Mouse (Mus musculus): Measurements from ENCODE around the gene Rbm12. TPM values are rescaled to one million over a fixed set of nuclear protein-coding genes. Genes with fewer than 3 reads are reported as not detected.
"Not testable (repeated sequence)": the region's sequence is repeated elsewhere in the genome, so short reads cannot be mapped to it uniquely, and the experiment has no call there.

Gene Rbm12
- polyA plus RNA-seq, 1 experiment from 2014 or later = 16.5 TPM

- WGBS = 81% methylated on average over 6 of the region's 6 CpGs
- Histone ChIP-seq H3K27ac (ENCODE audit: low read length) (no peak overlapping the region), H3K36me3 (ENCODE audit: control insufficient read depth, insufficient read depth, low read length) (peaks cover 9% of the 10 kb centered on the region), H3K9ac (ENCODE audit: low read depth, low read length) (no peak overlapping the region), H3K4me2 (ENCODE audit: low read depth, low read length) (no peak overlapping the region), H3K27me3 (replicated peaks; ENCODE audit: control insufficient read depth, insufficient read depth, low read length) (no peaks in the 10 kb centered on the region), H3K9me3 (ENCODE audit: control insufficient read depth, low read length) (no peaks in the 10 kb centered on the region), H3K4me1 (ENCODE audit: control insufficient read depth, insufficient read depth, low read length) (no peaks in the 10 kb centered on the region), H3K4me3 (ENCODE audit: low read length) (no peak overlapping the region)
- no peak for ATAC-seq
These were observed 23.9 kb upstream of the Rbm12 start for GRCm38 (mm10) chr2:156135695-156136094.

- no peak for ATAC-seq
- H3K27me3 ChIP-seq (replicated peaks; ENCODE audit: control insufficient read depth, insufficient read depth, low read length) = no peaks in the 10 kb centered on the region
- no peak overlapping the region for H3K4me3 ChIP-seq (ENCODE audit: low read length)
- 84% methylated on average over 5 of the region's 5 CpGs for WGBS
- H3K4me1 ChIP-seq (ENCODE audit: control insufficient read depth, insufficient read depth, low read length) = no peaks in the 10 kb centered on the region
- no peak overlapping the region for H3K9ac ChIP-seq (ENCODE audit: low read depth, low read length)
- H3K9me3 ChIP-seq (ENCODE audit: control insufficient read depth, low read length) = no peaks in the 10 kb centered on the region
- H3K27ac ChIP-seq (ENCODE audit: low read length) = no peak overlapping the region
- no peak overlapping the region for H3K4me2 ChIP-seq (ENCODE audit: low read depth, low read length)
- H3K36me3 ChIP-seq (ENCODE audit: control insufficient read depth, insufficient read depth, low read length) = peaks cover 5% of the 10 kb centered on the region; the same call in 1 of the 2 replicates
These were observed 22.4 kb upstream of the Rbm12 start for GRCm38 (mm10) chr2:156134161-156134560.

- WGBS = 91% methylated on average over 5 of the region's 5 CpGs
- no peak within 1 kb of the TSS for H3K9ac ChIP-seq (ENCODE audit: low read depth, low read length)
- H3K4me3 ChIP-seq (ENCODE audit: low read length) = no peak within 1 kb of the TSS
- no peaks in the 10 kb centered on the region for H3K27me3 ChIP-seq (replicated peaks; ENCODE audit: control insufficient read depth, insufficient read depth, low read length)
- H3K9me3 ChIP-seq (ENCODE audit: control insufficient read depth, low read length) = no peaks in the 10 kb centered on the region
- no peak for ATAC-seq
- peaks cover 13% of the 10 kb centered on the region for H3K36me3 ChIP-seq (ENCODE audit: control insufficient read depth, insufficient read depth, low read length)
- H3K4me2 ChIP-seq (ENCODE audit: low read depth, low read length) = no peak within 1 kb of the TSS
- H3K4me1 ChIP-seq (ENCODE audit: control insufficient read depth, insufficient read depth, low read length) = no peaks in the 10 kb centered on the region
- no peak within 1 kb of the TSS for H3K27ac ChIP-seq (ENCODE audit: low read length)
These were observed 15.2 kb upstream of the Rbm12 start, which contains the start of gene Gm28036 for GRCm38 (mm10) chr2:156126992-156127391. Gm28036 (minus strand) TSS chr2:156127092.

GRCm38 (mm10) chr2:156123731-156124130, 12.0 kb upstream of the Rbm12 start:
- H3K27ac ChIP-seq (ENCODE audit: low read length) = no peak overlapping the region
- no peaks in the 10 kb centered on the region for H3K27me3 ChIP-seq (replicated peaks; ENCODE audit: control insufficient read depth, insufficient read depth, low read length)
- no peak overlapping the region for H3K9ac ChIP-seq (ENCODE audit: low read depth, low read length)
- H3K9me3 ChIP-seq (ENCODE audit: control insufficient read depth, low read length) = no peaks in the 10 kb centered on the region
- H3K4me3 ChIP-seq (ENCODE audit: low read length) = no peak overlapping the region
- WGBS = 88% methylated on average over 5 of the region's 5 CpGs
- no peaks in the 10 kb centered on the region for H3K4me1 ChIP-seq (ENCODE audit: control insufficient read depth, insufficient read depth, low read length)
- H3K36me3 ChIP-seq (ENCODE audit: control insufficient read depth, insufficient read depth, low read length) = peaks cover 13% of the 10 kb centered on the region
- ATAC-seq = no peak
- no peak overlapping the region for H3K4me2 ChIP-seq (ENCODE audit: low read depth, low read length)

- no peak for ATAC-seq
- no peak overlapping the region for H3K9ac ChIP-seq (ENCODE audit: low read depth, low read length)
- no peaks in the 10 kb centered on the region for H3K27me3 ChIP-seq (replicated peaks; ENCODE audit: control insufficient read depth, insufficient read depth, low read length)
- no peaks in the 10 kb centered on the region for H3K4me1 ChIP-seq (ENCODE audit: control insufficient read depth, insufficient read depth, low read length)
- H3K4me2 ChIP-seq (ENCODE audit: low read depth, low read length) = no peak overlapping the region
- H3K27ac ChIP-seq (ENCODE audit: low read length) = no peak overlapping the region
- H3K4me3 ChIP-seq (ENCODE audit: low read length) = no peak overlapping the region
- peaks cover 5% of the 10 kb centered on the region; the same call in 1 of the 2 replicates for H3K36me3 ChIP-seq (ENCODE audit: control insufficient read depth, insufficient read depth, low read length)
- H3K9me3 ChIP-seq (ENCODE audit: control insufficient read depth, low read length) = no peaks in the 10 kb centered on the region
These were observed 7.8 kb upstream of the Rbm12 start for GRCm38 (mm10) chr2:156119566-156119965.

GRCm38 (mm10) chr2:156112080-156112423, 274 bp upstream of the Rbm12 start:
- not testable (repeated sequence) for H3K27me3 ChIP-seq (replicated peaks; ENCODE audit: control insufficient read depth, insufficient read depth, low read length); ATAC-seq; H3K9me3 ChIP-seq (ENCODE audit: control insufficient read depth, low read length); H3K36me3 ChIP-seq (ENCODE audit: control insufficient read depth, insufficient read depth, low read length); H3K4me1 ChIP-seq (ENCODE audit: control insufficient read depth, insufficient read depth, low read length)
- Histone ChIP-seq H3K27ac (ENCODE audit: low read length) (peak overlapping the region; percentile 73), H3K9ac (ENCODE audit: low read depth, low read length) (peak overlapping the region; percentile 98), H3K4me3 (ENCODE audit: low read length) (peak overlapping the region; percentile 81), H3K4me2 (ENCODE audit: low read depth, low read length) (peak overlapping the region; percentile 58)
- 19% methylated on average over 5 of the region's 5 CpGs for WGBS

- H3K36me3 ChIP-seq (ENCODE audit: control insufficient read depth, insufficient read depth, low read length) = 0 out of 2 replicates have a peak, but pooled peaks cover 3% of the 10 kb centered on the region
- H3K4me1 ChIP-seq (ENCODE audit: control insufficient read depth, insufficient read depth, low read length) = peaks cover 3% of the 10 kb centered on the region; the same call in 1 of the 2 replicates
- peak; percentile 80 for ATAC-seq
- no peaks in the 10 kb centered on the region for H3K27me3 ChIP-seq (replicated peaks; ENCODE audit: control insufficient read depth, insufficient read depth, low read length)
- H3K4me3 ChIP-seq (ENCODE audit: low read length) = peak overlapping the region; percentile 81
- H3K9me3 ChIP-seq (ENCODE audit: control insufficient read depth, low read length) = no peaks in the 10 kb centered on the region
- H3K9ac ChIP-seq (ENCODE audit: low read depth, low read length) = peak overlapping the region; percentile 98
- H3K27ac ChIP-seq (ENCODE audit: low read length) = peak overlapping the region; percentile 89
- peak overlapping the region; percentile 49 for H3K4me2 ChIP-seq (ENCODE audit: low read depth, low read length)
- under 1% methylated on average over 16 of the region's 16 CpGs for WGBS
These were observed 986 bp downstream of the Rbm12 start for GRCm38 (mm10) chr2:156110627-156111357.

GRCm38 (mm10) chr2:156091926-156092325, 19.9 kb downstream of the Rbm12 start:
- peaks cover 9% of the 10 kb centered on the region for H3K36me3 ChIP-seq (ENCODE audit: control insufficient read depth, insufficient read depth, low read length)
- H3K9ac ChIP-seq (ENCODE audit: low read depth, low read length) = no peak overlapping the region
- no peak overlapping the region for H3K4me3 ChIP-seq (ENCODE audit: low read length)
- WGBS = 72% methylated on average over 5 of the region's 5 CpGs
- no peaks in the 10 kb centered on the region for H3K27me3 ChIP-seq (replicated peaks; ENCODE audit: control insufficient read depth, insufficient read depth, low read length)
- no peaks in the 10 kb centered on the region for H3K9me3 ChIP-seq (ENCODE audit: control insufficient read depth, low read length)
- H3K4me1 ChIP-seq (ENCODE audit: control insufficient read depth, insufficient read depth, low read length) = no peaks in the 10 kb centered on the region
- H3K4me2 ChIP-seq (ENCODE audit: low read depth, low read length) = no peak overlapping the region
- no peak for ATAC-seq
- H3K27ac ChIP-seq (ENCODE audit: low read length) = no peak overlapping the region

- 86% methylated on average over 1 of the region's 1 CpGs for WGBS
- ATAC-seq = no peak
These were observed 22.0 kb downstream of the Rbm12 start for GRCm38 (mm10) chr2:156089799-156090198.

More at GRCm38 (mm10) chr2:156089799-156090198, 22.0 kb downstream of the Rbm12 start:
- no peak overlapping the region for H3K4me3 ChIP-seq (ENCODE audit: low read length)
- H3K9ac ChIP-seq (ENCODE audit: low read depth, low read length) = no peak overlapping the region
- H3K27ac ChIP-seq (ENCODE audit: low read length) = no peak overlapping the region
- no peak overlapping the region for H3K4me2 ChIP-seq (ENCODE audit: low read depth, low read length)
- no peaks in the 10 kb centered on the region for H3K9me3 ChIP-seq (ENCODE audit: control insufficient read depth, low read length)
- H3K36me3 ChIP-seq (ENCODE audit: control insufficient read depth, insufficient read depth, low read length) = no peaks in the 10 kb centered on the region
- H3K27me3 ChIP-seq (replicated peaks; ENCODE audit: control insufficient read depth, insufficient read depth, low read length) = no peaks in the 10 kb centered on the region
- no peaks in the 10 kb centered on the region for H3K4me1 ChIP-seq (ENCODE audit: control insufficient read depth, insufficient read depth, low read length)
